Mouse (Mus musculus) hindbrain, embryonic 12.5 days (tissue): ENCODE measurements at regions not wholly inside any gene's neighbourhood (a gene's known extent, or its start where the extent isn't known, plus 50 kb on each side); places are given as distances from the start of the nearest gene placed in this dataset.

ENCODE experiments used
- ATAC-seq: fragments of 200-750 bp; cut with Nextera tagmentation; 2 replicates; pipeline ENCODE4 v1.8.0; 2017; ENCODE audit warnings: moderate TSS enrichment; ENCODE audit not compliant: low FRiP score
- H3K27ac ChIP-seq: fragments of 300-500 bp; sonication (generic); 2 replicates; pipeline ENCODE4 v1.5.1; 2016; ENCODE audit warnings: mild to moderate bottlenecking
- H3K27me3 ChIP-seq: fragments of 300-500 bp; sonication (generic); 2 replicates; pipeline ENCODE4 v1.6.1; 2016; ENCODE audit warnings: mild to moderate bottlenecking
- H3K36me3 ChIP-seq: fragments of 300-500 bp; sonication (generic); 2 replicates; pipeline ENCODE4 v1.6.1; 2016; ENCODE audit warnings: mild to moderate bottlenecking
- H3K4me1 ChIP-seq: fragments of 300-500 bp; sonication (generic); 2 replicates; pipeline ENCODE4 v1.6.1; 2016
- H3K4me2 ChIP-seq: fragments of 300-500 bp; sonication (generic); replicated peaks from 2 replicates; pipeline ENCODE4 v1.6.1; 2016; ENCODE audit warnings: mild to moderate bottlenecking
- H3K4me3 ChIP-seq: fragments of 300-500 bp; sonication (generic); 2 replicates; pipeline ENCODE4 v1.5.1; 2016; ENCODE audit warnings: mild to moderate bottlenecking
- H3K9ac ChIP-seq: fragments of 300-500 bp; sonication (generic); 2 replicates; pipeline ENCODE4 v1.6.1; 2016; ENCODE audit warnings: mild to moderate bottlenecking, moderate library complexity
- H3K9me3 ChIP-seq: fragments of 300-500 bp; sonication (generic); replicated peaks from 2 replicates; pipeline ENCODE4 v1.6.1; 2016; ENCODE audit warnings: mild to moderate bottlenecking
- WGBS: fragments of 180-500 bp; shearing (Covaris S2); methylation state at CpG from one replicate; pipeline ENCODE4 v1.1.7; 2016; 5-methylcytosine and 5-hydroxymethylcytosine counted together

GRCm38 (mm10) chr11:40394283-40394758, 300.7 kb downstream of the Mat2b start:
- no peaks in the 10 kb centered on the region for H3K27me3 ChIP-seq
- no peak overlapping the region for H3K9ac ChIP-seq
- 42% methylated on average over 4 of the region's 4 CpGs for WGBS
- no peaks in the 10 kb centered on the region for H3K36me3 ChIP-seq
- peak; percentile 33 for ATAC-seq
- no peak overlapping the region for H3K27ac ChIP-seq
- peaks cover 19% of the 10 kb centered on the region for H3K4me1 ChIP-seq
- H3K9me3 ChIP-seq, result no peaks in the 10 kb centered on the region
- no peak overlapping the region for H3K4me2 ChIP-seq
- no peak overlapping the region for H3K4me3 ChIP-seq

DNA sequence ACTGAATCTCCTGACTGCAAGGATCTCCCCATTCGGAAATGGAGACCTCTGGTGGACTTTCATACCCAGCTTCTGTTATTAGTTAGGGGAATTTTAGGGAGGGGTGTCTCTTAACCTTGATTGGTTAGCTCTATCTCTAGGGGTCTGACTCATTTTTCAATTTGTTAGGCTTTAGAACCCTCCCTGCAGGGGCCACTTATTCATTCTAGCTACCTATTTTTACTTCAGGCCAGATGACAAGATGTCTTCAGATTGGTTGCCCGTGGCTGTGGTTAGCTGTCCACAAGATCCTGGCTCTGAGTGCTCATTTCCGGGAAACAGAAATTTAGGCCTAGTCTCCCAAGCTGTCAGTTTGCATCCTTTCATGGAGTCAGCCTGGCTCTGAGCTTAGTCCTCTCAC, 314.3 kb downstream of the Mat2b start:
- H3K9ac ChIP-seq, result no peak overlapping the region
- H3K27me3 ChIP-seq, result no peaks in the 10 kb centered on the region
- H3K36me3 ChIP-seq, result no peaks in the 10 kb centered on the region
- no peaks in the 10 kb centered on the region for H3K9me3 ChIP-seq
- H3K4me3 ChIP-seq, result no peak overlapping the region
- H3K4me2 ChIP-seq, result no peak overlapping the region
- H3K27ac ChIP-seq, result no peak overlapping the region
- ATAC-seq, result no peak
- H3K4me1 ChIP-seq, result no peaks in the 10 kb centered on the region
- 65% methylated on average over 3 of the region's 3 CpGs for WGBS

GRCm38 (mm10) chr11:40371696-40372095, 323.3 kb downstream of the Mat2b start:
- WGBS, result 95% methylated on average over 2 of the region's 2 CpGs
- no peak overlapping the region for H3K4me2 ChIP-seq
- no peak for ATAC-seq
- H3K9ac ChIP-seq, result no peak overlapping the region
- no peaks in the 10 kb centered on the region for H3K27me3 ChIP-seq
- H3K27ac ChIP-seq, result no peak overlapping the region
- H3K4me1 ChIP-seq, result no peaks in the 10 kb centered on the region
- no peak overlapping the region for H3K4me3 ChIP-seq
- no peaks in the 10 kb centered on the region for H3K36me3 ChIP-seq
- no peaks in the 10 kb centered on the region for H3K9me3 ChIP-seq

- Histone ChIP-seq H3K27ac (no peak overlapping the region), H3K36me3 (no peaks in the 10 kb centered on the region), H3K27me3 (no peaks in the 10 kb centered on the region), H3K4me3 (no peak overlapping the region), H3K9ac (no peak overlapping the region), H3K9me3 (no peaks in the 10 kb centered on the region), H3K4me1 (0 out of 2 replicates have a peak, but pooled peaks cover 3% of the 10 kb centered on the region), H3K4me2 (no peak overlapping the region)
- no peak for ATAC-seq
Measured at GRCm38 (mm10) chr11:40366573-40366972, 328.4 kb downstream of the Mat2b start.

DNA sequence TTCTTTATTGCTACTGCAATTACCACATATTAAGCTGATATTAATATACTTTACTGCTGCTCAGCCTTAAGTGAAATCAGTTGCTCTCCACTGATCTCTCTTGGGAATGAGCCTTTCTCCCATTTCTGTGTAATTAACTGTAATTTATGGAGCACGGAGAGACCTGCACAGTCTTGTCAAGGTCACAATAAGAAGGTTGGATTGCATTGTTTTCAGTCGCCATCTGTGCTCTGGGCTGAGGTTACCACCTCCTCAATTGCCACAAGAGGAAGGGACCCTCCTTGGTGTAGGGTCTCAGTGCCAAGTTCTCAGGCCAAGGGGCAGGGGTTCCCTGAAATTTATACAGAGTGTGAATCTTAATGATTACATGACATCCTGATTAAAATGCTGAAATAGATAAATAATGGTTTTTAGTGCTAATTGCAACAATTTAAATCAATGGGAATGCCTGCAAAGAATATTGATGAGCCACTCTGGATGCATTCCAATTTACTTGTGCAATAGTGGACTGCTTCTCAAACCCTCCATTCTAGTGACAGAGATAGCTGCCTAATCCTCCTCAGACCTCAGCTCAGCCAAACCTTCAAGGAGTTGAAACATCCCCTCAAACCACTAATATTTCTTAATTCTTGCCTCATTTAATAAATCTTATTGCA, 332.3 kb downstream of the Mat2b start:
- no peak overlapping the region for H3K9ac ChIP-seq

More for the DNA sequence above, 332.3 kb downstream of the Mat2b start:
- H3K4me1 ChIP-seq, result 0 out of 2 replicates have a peak, but pooled peaks cover 3% of the 10 kb centered on the region
- H3K36me3 ChIP-seq, result no peaks in the 10 kb centered on the region
- H3K4me3 ChIP-seq, result no peak overlapping the region
- no peak overlapping the region for H3K4me2 ChIP-seq
- peak; percentile 73 for ATAC-seq
- H3K27ac ChIP-seq, result no peak overlapping the region
- no peaks in the 10 kb centered on the region for H3K9me3 ChIP-seq
- H3K27me3 ChIP-seq, result no peaks in the 10 kb centered on the region
- WGBS, result 37% methylated on average over 2 of the region's 2 CpGs
